Mouse (Mus musculus): ENCODE data around the gene Syt17.

Syt17 gene

DNA sequence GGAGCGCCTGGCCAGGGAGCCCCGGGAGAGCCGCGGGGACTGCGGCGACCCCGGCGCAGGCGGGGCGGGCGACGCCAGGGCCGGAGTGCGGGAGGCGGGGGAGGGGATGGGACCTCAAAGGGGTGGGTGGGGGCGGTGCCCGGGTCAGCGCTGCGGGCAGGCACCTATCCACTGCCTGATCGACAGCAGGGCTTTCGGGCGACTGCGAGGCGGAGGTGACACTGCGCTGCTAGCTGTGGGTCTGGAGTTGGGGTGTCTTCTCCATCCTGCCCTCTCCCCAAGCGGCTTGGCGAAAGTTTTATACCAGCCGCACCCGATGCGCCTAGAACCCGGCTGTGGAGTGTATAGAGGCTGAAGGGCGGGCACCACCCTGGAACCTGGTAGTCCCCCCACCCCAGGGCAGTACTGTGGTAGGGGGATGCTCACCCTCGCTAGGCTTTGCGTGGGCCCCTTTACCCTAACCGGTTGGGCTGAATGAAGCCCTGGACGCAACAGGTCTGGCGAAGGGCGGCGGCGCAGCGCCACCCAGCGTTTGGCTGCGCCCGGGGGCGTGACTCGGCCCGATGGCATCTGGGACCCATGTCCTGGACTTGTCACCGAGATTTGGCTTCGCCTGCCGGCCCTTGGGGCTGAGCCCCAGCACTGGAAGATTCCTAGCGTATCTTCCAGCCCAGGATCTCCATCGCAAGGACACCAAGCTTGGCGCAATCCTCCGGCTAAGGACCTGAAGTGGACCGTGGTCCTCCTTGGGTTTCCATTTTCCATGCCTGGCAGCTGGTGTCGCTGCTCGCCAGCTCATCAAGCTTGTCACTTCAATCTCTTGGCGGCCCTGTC, at the start of gene Syt17:
Gene Syt17, minus strand, starts transcription at position 89 of the 834 bp plus-strand sequence.
- peak; percentile 67 for DNase-seq (ENCODE audit: low spot score)

DNA sequence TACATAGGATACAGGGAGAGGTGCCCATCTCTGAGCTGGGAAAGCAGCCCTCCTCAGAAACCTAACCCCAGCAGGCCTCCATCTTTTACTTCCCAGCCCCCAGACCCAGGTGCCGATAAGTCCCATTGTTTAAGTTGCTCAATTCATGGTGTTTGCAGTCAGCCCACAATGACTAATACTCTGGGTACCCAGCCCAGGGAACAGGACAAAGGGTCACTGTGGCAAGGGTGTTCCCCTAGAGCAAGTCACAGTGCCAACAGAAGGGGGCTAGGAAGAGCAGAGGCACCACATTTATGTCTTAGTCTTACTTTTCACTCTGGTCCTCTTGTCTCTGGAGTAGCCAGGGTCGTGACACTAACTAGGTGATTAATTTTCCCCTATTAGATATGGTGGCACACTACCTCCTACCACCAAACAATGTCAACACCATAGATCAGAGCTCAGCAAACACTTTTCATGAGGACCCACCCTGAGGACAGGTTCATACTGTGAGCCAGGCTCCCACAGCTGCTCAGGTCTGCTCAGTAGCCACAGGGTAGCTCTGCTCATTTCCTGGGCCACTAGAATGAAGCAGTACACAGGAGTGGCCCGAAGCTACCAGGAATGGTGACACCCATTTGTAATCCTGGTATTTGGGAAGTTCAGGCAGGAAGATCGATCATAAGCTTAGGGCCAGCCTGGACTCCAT, 47.0 kb upstream of the Syt17 start:
- no peak for DNase-seq (ENCODE audit: low spot score)

DNA sequence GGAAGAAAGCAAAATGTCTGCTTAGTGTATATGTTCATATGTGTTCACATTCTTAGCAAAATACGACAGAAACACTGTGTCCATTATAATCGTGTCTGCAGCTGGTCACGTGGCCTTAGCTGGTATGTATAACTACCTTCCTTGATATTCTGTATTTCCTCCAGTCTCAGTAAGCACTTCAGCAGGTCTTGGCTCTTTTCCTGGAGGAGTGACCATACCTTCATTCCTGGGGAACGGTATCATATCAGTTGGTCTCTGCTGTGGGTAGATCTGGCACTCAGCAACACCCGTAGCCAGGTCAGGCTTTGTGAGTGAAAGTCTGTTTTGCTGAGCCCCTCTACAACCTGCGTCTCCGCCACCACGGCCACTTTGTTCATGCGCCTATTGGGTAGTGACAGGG, 45.9 kb upstream of the Syt17 start:
- DNase-seq (ENCODE audit: low spot score) = no peak

GRCm38 (mm10) chr7:118491431-118492147, 43.6 kb upstream of the Syt17 start, which contains the start of gene Itpripl2:
TSS of gene Itpripl2 (minus strand) at chr7:118491975.
- peak; percentile 35 for DNase-seq (ENCODE audit: low spot score)

- DNase-seq (ENCODE audit: low spot score) = no peak
Measured at GRCm38 (mm10) chr7:118490666-118491430, 42.8 kb upstream of the Syt17 start.

- DNase-seq (ENCODE audit: low spot score) = no peak
Measured at GRCm38 (mm10) chr7:118489706-118490665, 42.0 kb upstream of the Syt17 start.

DNA sequence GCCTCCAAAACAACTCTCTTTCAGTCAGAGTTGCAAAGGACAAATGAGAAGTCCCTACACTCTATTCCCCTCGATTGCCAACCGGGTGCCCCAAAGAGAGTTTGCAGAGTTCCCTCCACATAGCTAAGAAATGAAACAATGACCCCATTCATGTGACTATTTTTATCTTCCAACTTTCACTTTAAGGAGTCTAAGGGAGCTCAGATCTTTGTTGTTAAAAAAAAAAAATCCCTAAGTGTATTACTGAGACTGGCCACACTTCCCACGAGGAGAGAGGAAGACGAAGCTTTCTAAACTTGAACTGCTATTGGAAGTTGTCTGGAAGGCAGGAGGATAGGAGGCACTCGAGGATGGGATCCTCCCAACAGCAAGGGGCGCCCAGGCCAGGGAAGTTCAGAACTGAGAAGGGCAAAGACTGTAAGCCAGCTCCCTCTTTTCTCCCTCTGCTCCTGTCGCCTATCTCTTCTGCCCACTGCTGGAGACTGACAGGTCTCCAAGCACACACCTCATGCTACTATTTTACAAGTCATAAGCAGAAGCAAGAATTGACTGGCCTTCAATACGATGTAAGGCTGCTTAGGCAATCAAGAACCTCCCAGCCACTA, 40.1 kb upstream of the Syt17 start:
- DNase-seq (ENCODE audit: low spot score) = no peak

- no peak for DNase-seq (ENCODE audit: low spot score)
Measured at GRCm38 (mm10) chr7:118486917-118487316, 38.9 kb upstream of the Syt17 start.

DNA sequence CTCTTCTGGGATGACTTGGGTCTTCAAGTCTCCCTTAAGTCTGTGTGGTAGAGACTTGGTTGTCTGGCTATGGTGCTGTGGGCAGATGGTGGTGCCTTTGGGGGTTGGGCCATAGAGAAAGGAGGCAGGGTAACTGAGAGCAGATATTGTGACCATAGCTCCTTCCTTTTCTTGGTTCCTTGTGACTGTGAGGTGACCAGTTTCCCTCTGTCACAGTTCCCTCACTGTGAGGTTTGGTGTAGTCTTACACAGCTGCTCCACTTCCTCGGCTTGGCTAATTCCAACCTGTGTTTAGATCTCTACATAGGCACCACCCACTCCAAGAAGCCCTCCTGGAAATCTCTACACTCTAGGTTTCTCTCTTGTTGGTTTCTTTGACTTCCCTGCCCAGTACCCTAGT, 36.0 kb upstream of the Syt17 start:
- DNase-seq (ENCODE audit: low spot score) = no peak

GRCm38 (mm10) chr7:118482001-118482400, 34.0 kb upstream of the Syt17 start:
- no peak for DNase-seq (ENCODE audit: low spot score)

DNA sequence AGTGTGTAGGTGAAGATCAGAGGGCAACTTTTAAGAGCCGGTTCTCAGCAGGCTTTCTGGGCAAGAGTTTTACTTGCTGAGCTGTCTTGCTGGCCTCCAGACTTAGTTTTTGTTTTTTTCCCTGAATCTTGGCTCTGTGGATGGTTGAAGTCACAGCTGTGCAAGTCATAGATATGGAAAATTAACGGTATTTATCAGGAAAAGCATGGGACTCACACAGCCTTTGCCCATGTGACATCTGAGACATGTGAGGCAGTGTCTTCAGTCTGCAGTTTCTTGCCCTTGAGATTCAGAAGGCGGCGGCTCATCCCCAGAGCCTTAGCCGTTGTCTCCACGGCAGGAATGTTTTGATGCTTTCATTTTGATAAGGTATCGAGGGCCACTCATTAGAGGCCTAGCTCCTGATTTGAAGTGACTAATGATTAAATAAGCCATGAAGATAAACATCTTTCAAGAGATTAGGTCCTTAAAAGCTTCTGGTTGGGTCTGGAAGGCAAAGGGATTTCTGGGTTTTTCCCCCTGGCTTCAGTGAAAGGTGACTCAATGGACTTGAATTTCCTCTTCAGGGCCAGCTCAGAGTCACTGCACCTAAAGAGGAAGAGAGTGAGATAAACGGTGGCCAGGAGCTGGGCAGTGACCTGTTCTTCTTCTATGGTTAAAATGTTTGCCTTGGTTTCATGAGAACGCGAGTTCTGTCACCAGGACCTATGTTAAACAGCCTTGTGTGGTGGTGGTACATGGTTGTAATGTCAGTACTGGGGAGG, 33.2 kb upstream of the Syt17 start:
- DNase-seq (ENCODE audit: low spot score) = no peak

- no peak for DNase-seq (ENCODE audit: low spot score)
Measured at GRCm38 (mm10) chr7:118480160-118480709, 32.2 kb upstream of the Syt17 start.

DNA sequence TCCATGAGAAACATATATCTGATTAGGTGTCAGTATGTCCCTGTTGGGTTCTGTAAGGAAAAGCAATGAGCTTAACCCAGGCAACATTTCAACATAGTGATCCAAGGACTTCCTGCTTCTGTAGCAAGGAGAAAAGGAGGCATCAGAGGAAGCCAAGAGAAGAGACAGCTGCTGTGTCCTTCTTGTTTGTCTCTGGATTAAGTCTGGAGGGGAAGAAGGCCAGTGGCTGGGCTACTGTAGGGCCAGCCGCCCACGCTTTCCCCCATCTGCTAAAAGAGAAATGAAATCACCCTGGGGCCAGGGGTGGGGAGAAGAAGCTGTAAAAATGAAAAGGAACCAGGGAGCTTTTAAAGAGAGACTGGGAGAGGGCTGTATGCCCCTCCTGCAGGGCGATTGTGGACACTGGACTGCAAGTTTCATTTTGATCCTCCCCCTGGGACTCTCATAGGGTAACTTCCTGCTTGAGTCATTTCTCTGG, 30.9 kb upstream of the Syt17 start:
- DNase-seq (ENCODE audit: low spot score) = peak; percentile 59

DNA sequence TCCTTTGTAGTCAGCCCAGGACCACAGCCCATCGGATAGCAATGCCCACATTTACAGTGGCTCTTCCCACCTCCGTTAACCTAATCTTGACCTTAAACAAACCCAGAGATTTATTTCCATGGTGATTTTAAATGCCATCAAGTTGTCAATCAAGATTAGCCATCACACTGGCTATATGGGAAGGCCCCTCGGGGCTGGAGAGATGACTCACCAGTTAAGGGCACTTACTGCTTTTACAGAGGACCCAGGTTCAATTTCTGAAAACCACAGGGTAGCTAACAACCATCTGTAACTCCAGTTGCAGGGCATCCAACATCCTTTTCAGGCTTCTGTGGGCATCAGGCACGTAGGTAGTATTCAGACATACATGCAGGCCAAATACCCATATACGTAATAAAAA, 28.4 kb upstream of the Syt17 start:
- DNase-seq (ENCODE audit: low spot score) = no peak

DNA sequence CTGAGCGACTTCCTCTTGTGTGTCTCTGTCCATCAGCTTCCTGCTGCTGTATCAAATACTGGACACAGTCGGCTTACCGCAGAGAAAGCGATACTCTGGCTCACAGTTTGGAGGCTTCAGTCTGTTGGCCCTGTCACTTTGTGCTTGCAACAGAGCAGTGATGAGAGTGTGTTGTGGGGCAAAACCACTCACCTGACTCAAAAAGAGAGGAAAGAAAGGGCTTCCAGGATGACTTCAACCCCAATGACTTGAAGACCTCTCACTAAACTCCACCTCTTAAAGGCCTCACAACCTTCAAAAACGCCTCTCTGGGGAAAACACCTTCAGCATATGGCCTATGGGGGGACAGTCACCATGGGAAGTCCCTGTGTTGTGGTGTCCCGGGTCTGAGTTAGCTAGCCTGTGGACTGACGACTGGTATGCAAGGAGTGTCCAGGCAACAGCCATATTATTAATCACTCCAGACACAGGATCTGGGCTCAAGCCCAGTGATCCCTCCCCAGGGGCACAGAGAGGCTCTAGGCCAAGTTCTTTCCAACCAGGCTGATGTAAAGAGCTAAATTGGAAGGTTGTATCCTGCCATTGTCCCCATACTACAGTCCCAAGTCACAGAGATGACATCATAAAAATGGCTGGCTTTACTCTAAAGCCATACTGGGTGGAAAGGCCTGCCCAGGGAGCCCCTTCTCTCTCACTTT, 27.1 kb upstream of the Syt17 start:
- no peak for DNase-seq (ENCODE audit: low spot score)

- DNase-seq (ENCODE audit: low spot score) = no peak
Measured at GRCm38 (mm10) chr7:118472886-118473285, 24.9 kb upstream of the Syt17 start.

DNA sequence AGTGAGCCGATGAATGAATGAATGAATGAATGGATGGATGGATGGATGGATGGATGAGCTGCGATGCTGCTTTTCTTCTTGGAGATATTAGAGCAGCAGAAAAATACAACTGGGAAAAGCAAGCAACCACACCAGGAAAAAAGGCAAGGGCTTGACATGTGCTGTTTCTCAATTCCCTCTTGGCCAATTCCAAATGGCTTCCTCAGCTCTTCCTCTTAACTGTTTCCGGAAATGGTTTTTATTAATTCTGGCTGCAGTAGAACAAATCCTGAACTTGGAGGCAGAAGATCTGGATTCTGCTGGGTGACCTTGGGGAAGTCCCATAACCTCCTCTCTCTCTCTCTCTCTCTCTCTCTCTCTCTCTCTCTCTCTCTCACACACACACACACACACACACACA, 20.0 kb upstream of the Syt17 start:
- DNase-seq (ENCODE audit: low spot score) = no peak

GRCm38 (mm10) chr7:118464432-118464831, 16.4 kb upstream of the Syt17 start:
- DNase-seq (ENCODE audit: low spot score) = no peak
